Mouse (Mus musculus): ENCODE data around the gene Zfp169. TPM values are rescaled to one million over a fixed set of nuclear protein-coding genes. Genes with fewer than 3 reads are reported as not detected.
"Not testable (repeated sequence)": the region's sequence is repeated elsewhere in the genome, so short reads cannot be mapped to it uniquely, and the experiment has no call there.

The Zfp169 gene
- polyA plus RNA-seq, 1 experiment: 9.3 TPM

DNA sequence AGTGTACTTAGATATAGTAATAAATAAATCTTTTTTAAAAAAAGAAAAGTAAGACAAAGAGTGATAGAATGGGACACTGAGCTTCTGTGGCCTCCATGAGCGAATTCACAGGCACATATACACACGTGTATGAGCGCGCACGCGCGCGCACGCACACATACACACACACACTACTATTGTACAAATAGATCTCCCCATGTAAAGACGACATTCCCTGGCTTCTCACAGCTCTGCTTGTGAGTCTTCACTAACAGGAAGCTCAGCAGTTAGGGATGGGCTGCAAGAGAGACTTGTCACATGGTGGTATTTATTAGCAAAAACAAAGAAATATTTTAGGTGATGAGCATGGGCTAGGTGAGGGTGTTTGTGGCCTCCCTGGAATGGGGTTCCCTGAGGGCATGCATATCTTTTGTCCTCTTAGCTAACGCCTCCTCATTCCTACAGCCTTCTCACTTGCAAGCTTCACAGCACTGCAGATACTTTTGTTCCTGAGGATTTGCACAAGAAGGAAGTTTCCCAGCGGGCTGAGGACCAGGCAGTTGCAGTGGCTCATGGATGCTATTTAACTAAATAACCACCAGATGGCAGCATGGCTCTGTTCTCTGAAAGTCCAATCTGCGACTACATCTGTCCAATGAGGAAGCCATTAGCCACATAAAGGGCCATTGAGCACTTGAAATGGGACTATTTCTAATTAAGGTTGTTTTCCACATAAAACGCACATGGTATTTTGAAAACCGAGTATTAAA lies 15.0 kb upstream of the Zfp169 start:
- Histone ChIP-seq H3K4me3 (ENCODE audit: insufficient read depth, low read length) (no peak overlapping the region), H3K4me1 (ENCODE audit: control insufficient read depth, insufficient read depth, low read length) (no peaks in the 10 kb centered on the region), H3K27ac (ENCODE audit: insufficient read depth, low read length) (no peak overlapping the region)
- TF ChIP-seq POLR2A (IDR thresholded peaks at IDR 0.05; ENCODE audit: low read depth, low read length) (no peak), CTCF (IDR thresholded peaks at IDR 0.05; ENCODE audit: borderline replicate concordance, insufficient read depth, low read length) (0 out of 2 replicates have a peak, but pooled peaks have one; percentile 31)

DNA sequence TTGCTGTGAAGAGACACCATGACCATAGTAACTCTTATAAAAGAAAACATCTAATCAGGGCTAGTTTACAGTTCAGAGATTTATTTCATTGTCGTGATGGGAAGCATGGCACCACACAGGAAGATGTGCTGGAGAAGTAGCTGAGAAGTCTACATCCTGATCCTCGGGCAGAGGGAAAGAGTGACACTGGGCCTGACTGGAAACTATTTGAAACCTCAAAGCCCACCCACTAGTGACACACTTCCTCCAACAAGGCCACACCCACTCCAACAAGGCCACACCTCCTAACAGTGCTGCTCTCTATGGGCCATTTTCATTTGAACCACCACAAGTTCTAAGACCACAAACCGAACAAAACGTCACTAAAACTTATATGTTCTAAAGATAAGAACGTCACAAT lies 12.5 kb upstream of the Zfp169 start:
- H3K4me1 ChIP-seq (ENCODE audit: control insufficient read depth, insufficient read depth, low read length): no peaks in the 10 kb centered on the region
- H3K4me3 ChIP-seq (ENCODE audit: insufficient read depth, low read length): no peak overlapping the region
- H3K27ac ChIP-seq (ENCODE audit: insufficient read depth, low read length): no peak overlapping the region
- no peak for TF ChIP-seq CTCF (IDR thresholded peaks at IDR 0.05; ENCODE audit: borderline replicate concordance, insufficient read depth, low read length)
- no peak for TF ChIP-seq POLR2A (IDR thresholded peaks at IDR 0.05; ENCODE audit: low read depth, low read length)

DNA sequence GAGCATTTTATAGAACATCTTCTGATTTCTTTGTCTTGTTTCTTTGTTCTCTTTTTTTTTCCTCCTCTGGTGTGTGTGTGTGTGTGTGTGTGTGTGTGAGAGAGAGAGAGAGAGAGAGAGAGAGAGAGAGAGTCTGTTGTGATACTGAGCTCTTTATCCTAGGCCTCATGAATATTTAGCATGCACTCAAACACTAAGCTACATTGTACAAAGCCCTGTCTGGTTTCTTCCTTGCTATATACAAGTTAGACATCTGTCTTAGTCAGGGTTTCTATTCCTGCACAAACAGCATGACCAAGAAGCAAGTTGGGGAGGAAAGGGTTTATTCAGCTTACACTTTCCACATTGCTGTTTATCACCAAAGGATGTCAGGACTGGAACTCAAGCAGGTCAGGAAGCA lies 5.9 kb upstream of the Zfp169 start:
- not testable (repeated sequence) for H3K4me1 ChIP-seq (ENCODE audit: control insufficient read depth, insufficient read depth, low read length); H3K4me3 ChIP-seq (ENCODE audit: insufficient read depth, low read length); H3K27ac ChIP-seq (ENCODE audit: insufficient read depth, low read length)

- H3K4me1 ChIP-seq (ENCODE audit: control insufficient read depth, insufficient read depth, low read length): no peaks in the 10 kb centered on the region
- no peak overlapping the region for H3K4me3 ChIP-seq (ENCODE audit: insufficient read depth, low read length)
- no peak for TF ChIP-seq POLR2A (IDR thresholded peaks at IDR 0.05; ENCODE audit: low read depth, low read length)
- TF ChIP-seq CTCF (IDR thresholded peaks at IDR 0.05; ENCODE audit: borderline replicate concordance, insufficient read depth, low read length): no peak
- H3K27ac ChIP-seq (ENCODE audit: insufficient read depth, low read length): no peak overlapping the region
These were observed 2.6 kb upstream of the Zfp169 start for GRCm38 (mm10) chr13:48515861-48516260.

GRCm38 (mm10) chr13:48508661-48509060 lies 4.6 kb downstream of the Zfp169 start:
- Histone ChIP-seq H3K4me1 (ENCODE audit: control insufficient read depth, insufficient read depth, low read length) (no peaks in the 10 kb centered on the region), H3K27ac (ENCODE audit: insufficient read depth, low read length) (no peak overlapping the region), H3K4me3 (ENCODE audit: insufficient read depth, low read length) (no peak overlapping the region)
- no peak for TF ChIP-seq POLR2A (IDR thresholded peaks at IDR 0.05; ENCODE audit: low read depth, low read length)
- no peak for TF ChIP-seq CTCF (IDR thresholded peaks at IDR 0.05; ENCODE audit: borderline replicate concordance, insufficient read depth, low read length)

DNA sequence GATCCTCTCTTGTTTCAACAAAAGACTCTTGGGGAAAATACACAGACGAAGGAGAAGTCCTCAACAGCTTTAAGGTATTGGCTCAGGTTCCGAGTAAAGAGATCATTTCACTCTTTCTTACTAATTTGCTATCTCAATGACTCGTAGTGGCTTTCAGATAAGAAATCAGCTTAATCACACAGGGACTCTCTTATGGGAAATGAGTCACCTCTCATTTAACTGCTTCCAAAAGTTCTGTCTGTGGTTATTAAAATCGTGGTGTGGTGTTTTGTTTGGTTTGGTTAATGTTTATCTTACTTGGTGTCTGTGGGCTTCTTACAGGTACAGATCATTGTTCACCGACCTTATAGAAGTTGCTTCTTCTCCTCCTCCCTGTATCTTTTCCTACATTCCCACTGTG lies 10.8 kb downstream of the Zfp169 start:
- H3K4me1 ChIP-seq (ENCODE audit: control insufficient read depth, insufficient read depth, low read length): peaks cover 6% of the 10 kb centered on the region
- TF ChIP-seq CTCF (IDR thresholded peaks at IDR 0.05; ENCODE audit: borderline replicate concordance, insufficient read depth, low read length) (no peak), POLR2A (IDR thresholded peaks at IDR 0.05; ENCODE audit: low read depth, low read length) (no peak)
- H3K4me3 ChIP-seq (ENCODE audit: insufficient read depth, low read length): no peak overlapping the region
- peak overlapping the region; percentile 75; the same call in 1 of the 2 replicates for H3K27ac ChIP-seq (ENCODE audit: insufficient read depth, low read length)

GRCm38 (mm10) chr13:48498676-48499075 lies 14.6 kb downstream of the Zfp169 start:
- Histone ChIP-seq H3K27ac (ENCODE audit: insufficient read depth, low read length) (peak overlapping the region; percentile 50), H3K4me1 (ENCODE audit: control insufficient read depth, insufficient read depth, low read length) (peaks cover 7% of the 10 kb centered on the region), H3K4me3 (ENCODE audit: insufficient read depth, low read length) (no peak overlapping the region)
- no peak for TF ChIP-seq POLR2A (IDR thresholded peaks at IDR 0.05; ENCODE audit: low read depth, low read length)
- no peak for TF ChIP-seq CTCF (IDR thresholded peaks at IDR 0.05; ENCODE audit: borderline replicate concordance, insufficient read depth, low read length)

DNA sequence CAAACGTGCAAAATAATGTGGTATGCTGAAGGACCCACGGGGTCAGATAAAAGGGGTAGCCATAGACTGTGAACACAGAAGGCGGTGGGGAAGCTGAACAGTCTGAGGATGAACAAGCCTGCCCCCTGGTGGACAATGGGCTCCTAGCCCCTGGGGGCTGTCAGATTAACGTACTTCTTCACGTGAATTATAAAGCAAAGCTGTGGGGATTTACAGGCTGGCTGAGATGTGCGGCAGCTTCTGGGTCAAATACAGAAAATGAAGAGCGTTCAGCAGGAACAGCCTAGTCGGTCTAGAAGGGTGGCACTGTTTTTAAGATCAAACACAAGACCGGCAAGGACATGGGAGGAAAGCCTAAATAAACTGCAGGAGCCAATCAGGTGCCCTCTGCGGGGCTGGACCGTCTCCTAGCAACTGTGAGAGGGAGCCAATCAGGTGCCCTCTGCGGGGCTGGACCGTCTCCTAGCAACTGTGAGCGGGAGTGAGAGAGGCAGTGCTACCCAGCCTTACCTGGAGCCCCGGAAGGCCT lies 15.5 kb downstream of the Zfp169 start:
- TF ChIP-seq POLR2A (IDR thresholded peaks at IDR 0.05; ENCODE audit: low read depth, low read length) (no peak), CTCF (IDR thresholded peaks at IDR 0.05; ENCODE audit: borderline replicate concordance, insufficient read depth, low read length) (peak; percentile 44; the same call in 1 of the 2 replicates)

GRCm38 (mm10) chr13:48493183-48493582 lies 20.1 kb downstream of the Zfp169 start:
- H3K4me3 ChIP-seq (ENCODE audit: insufficient read depth, low read length): no peak overlapping the region
- TF ChIP-seq POLR2A (IDR thresholded peaks at IDR 0.05; ENCODE audit: low read depth, low read length) (no peak), CTCF (IDR thresholded peaks at IDR 0.05; ENCODE audit: borderline replicate concordance, insufficient read depth, low read length) (no peak)
- peaks cover 20% of the 10 kb centered on the region for H3K4me1 ChIP-seq (ENCODE audit: control insufficient read depth, insufficient read depth, low read length)
- H3K27ac ChIP-seq (ENCODE audit: insufficient read depth, low read length): peak overlapping the region; percentile 90

More for the DNA sequence above, 15.5 kb downstream of the Zfp169 start:
- Histone ChIP-seq H3K4me1 (ENCODE audit: control insufficient read depth, insufficient read depth, low read length) (peaks cover 13% of the 10 kb centered on the region), H3K4me3 (ENCODE audit: insufficient read depth, low read length) (no peak overlapping the region), H3K27ac (ENCODE audit: insufficient read depth, low read length) (no peak overlapping the region)

DNA sequence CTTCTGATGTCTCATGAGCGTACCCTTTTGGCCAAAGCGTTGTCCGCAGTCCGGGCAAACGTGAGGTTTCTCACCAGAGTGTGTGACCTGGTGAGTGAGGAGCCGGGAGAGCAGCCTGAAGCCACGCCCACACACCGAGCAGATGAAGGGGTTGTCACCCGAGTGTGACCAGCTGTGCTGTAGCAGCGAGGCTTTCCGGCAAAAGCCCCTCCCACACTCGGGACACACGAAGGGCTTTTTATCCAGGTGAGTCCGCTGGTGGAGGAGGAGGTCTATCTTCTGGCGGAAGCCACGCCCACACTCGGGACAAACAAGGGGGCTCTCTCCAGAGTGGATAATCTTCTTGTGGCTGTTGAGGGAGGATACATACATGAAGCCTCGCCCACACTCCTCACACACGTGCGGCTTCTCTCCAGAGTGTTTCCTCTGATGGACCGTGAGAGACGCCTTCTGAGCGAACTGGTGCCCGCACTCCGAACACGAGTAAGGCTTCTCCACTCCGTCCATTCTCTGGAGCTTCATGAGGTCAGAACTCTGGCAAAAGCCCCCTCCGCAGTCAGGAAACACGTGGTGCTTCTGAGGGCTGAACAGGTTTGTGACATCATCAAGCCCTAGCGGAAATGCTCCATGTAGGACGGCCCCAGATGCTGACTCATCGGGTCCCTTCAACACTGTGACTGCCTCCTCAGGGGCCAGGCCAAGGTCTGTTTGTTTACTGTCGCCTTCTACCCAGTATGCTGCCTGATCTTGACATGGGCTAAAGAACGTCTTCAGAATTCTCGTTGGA lies 22.7 kb downstream of the Zfp169 start:
- TF ChIP-seq CTCF (IDR thresholded peaks at IDR 0.05; ENCODE audit: borderline replicate concordance, insufficient read depth, low read length): no peak
- TF ChIP-seq POLR2A (IDR thresholded peaks at IDR 0.05; ENCODE audit: low read depth, low read length): no peak
- H3K27ac ChIP-seq (ENCODE audit: insufficient read depth, low read length): peak overlapping the region; percentile 91
- no peak overlapping the region for H3K4me3 ChIP-seq (ENCODE audit: insufficient read depth, low read length)
- peaks cover 20% of the 10 kb centered on the region for H3K4me1 ChIP-seq (ENCODE audit: control insufficient read depth, insufficient read depth, low read length)
